Mouse (Mus musculus): Measurements from ENCODE around the gene Vstm2a. TPM values are rescaled to one million over a fixed set of nuclear protein-coding genes. Genes with fewer than 3 reads are reported as not detected.

Gene Vstm2a
- 94.5 and 117 TPM in 2 replicates for polyA plus RNA-seq (2014; fragmentation: Nextera tagmentation; extraction: Ambion mirVana)

DNA sequence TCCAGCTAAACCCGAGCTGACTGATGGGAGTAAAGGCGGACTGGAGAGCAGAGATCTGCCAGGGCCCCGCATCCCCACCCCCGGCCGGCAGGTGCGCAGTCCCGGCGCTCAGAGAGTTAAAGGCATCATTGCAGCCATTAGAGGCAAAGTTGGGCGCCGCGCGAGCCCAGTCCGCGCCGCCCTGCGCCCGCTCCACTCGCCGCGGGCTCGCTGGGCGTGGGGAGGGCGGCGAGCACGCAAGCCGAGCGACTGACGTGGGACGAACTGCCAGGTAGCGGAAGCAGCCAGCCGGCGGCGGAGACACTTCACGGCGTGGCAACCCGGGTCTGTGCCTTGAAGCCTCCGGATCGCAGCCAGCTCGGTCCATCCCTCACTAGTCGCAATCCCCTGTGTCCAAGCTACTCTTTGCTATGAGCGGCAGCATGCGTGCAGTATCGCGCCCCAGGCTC lies at the start of gene Vstm2a:
TSS of gene Vstm2a (plus strand) at position 252 of the 449 bp plus-strand sequence.
- peak within 1 kb of the TSS; percentile 87 for H3K4me2 ChIP-seq (replicated peaks)
- 1% methylated on average over 43 of the region's 44 CpGs for WGBS
- peaks cover 23% of the 10 kb centered on the region for H3K27me3 ChIP-seq (ENCODE audit: control insufficient read depth, insufficient read depth, low read length)
- H3K9me3 ChIP-seq (ENCODE audit: control insufficient read depth, low read length): no peaks in the 10 kb centered on the region
- DNase-seq (ENCODE audit: low spot score) (peak; percentile 69), ATAC-seq (ENCODE audit: low FRiP score) (peak; percentile 84)
- H3K27ac ChIP-seq: peak within 1 kb of the TSS; percentile 77
- peak within 1 kb of the TSS; percentile 64 for H3K9ac ChIP-seq
- H3K36me3 ChIP-seq (replicated peaks; ENCODE audit: control insufficient read depth, insufficient read depth): no peaks in the 10 kb centered on the region
- peaks cover 10% of the 10 kb centered on the region; the same call in 1 of the 2 replicates for H3K4me1 ChIP-seq (replicated peaks; ENCODE audit: control insufficient read depth, insufficient read depth, low read length)
- H3K4me3 ChIP-seq (replicated peaks; ENCODE audit: low read length): peak within 1 kb of the TSS; percentile 51

DNA sequence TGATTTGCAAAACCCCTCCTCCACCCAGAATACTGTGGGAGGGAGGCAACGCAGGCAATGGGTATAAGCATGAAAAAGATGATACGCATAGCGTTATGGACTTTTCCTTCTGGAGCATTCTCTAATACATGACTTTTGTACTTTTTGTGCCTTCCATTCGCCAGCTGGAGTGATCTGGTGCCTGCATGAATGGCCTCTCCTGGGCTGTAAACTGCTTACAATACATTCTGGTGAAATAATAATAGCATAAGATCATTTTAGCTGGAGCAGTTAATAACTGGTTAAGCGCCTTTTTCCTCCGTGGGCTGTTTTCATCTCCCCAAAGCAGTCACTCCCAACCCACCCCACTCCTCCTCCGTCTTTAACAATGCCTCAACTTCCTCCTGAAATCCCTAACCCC lies 513 bp upstream of the Vstm2a start:
- peak; percentile 16; the same call in 1 of the 2 replicates for ATAC-seq (ENCODE audit: low FRiP score)
- Histone ChIP-seq H3K36me3 (replicated peaks; ENCODE audit: control insufficient read depth, insufficient read depth) (no peaks in the 10 kb centered on the region), H3K4me2 (replicated peaks) (peak overlapping the region; percentile 87), H3K27me3 (ENCODE audit: control insufficient read depth, insufficient read depth, low read length) (peaks cover 23% of the 10 kb centered on the region), H3K4me3 (replicated peaks; ENCODE audit: low read length) (peak overlapping the region; percentile 51), H3K9ac (peak overlapping the region; percentile 64), H3K9me3 (ENCODE audit: control insufficient read depth, low read length) (no peaks in the 10 kb centered on the region), H3K27ac (peak overlapping the region; percentile 77), H3K4me1 (replicated peaks; ENCODE audit: control insufficient read depth, insufficient read depth, low read length) (peaks cover 10% of the 10 kb centered on the region; the same call in 1 of the 2 replicates)
- no peak for DNase-seq (ENCODE audit: low spot score)
- WGBS: 19% methylated on average over 7 of the region's 7 CpGs

DNA sequence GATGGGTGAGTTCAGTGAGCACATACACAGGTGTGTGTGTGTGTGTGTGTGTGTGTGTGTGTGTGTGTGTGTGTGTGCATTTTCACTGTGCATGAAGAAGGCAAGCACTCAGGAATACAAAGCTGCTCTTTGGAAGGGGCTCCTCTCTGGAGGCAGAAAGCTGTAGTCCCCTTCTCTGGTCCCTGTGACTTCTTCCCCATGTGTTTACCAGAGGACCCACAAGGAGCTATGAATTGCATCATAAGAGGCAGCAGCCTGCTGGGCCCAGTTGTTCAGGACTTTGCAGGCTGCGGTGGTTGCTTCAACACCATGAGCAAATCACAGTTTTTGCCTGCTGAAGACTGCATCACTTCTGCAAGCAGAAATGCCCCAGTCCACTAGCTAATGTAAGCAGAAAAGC lies 776 bp downstream of the Vstm2a start:
- no peaks in the 10 kb centered on the region for H3K36me3 ChIP-seq (replicated peaks; ENCODE audit: control insufficient read depth, insufficient read depth)
- ATAC-seq (ENCODE audit: low FRiP score): no peak
- H3K4me1 ChIP-seq (replicated peaks; ENCODE audit: control insufficient read depth, insufficient read depth, low read length): peaks cover 10% of the 10 kb centered on the region; the same call in 1 of the 2 replicates
- peak overlapping the region; percentile 77 for H3K27ac ChIP-seq
- H3K9ac ChIP-seq: peak overlapping the region; percentile 64
- DNase-seq (ENCODE audit: low spot score): no peak
- WGBS: 27% methylated on average over 1 of the region's 1 CpGs
- H3K27me3 ChIP-seq (ENCODE audit: control insufficient read depth, insufficient read depth, low read length): peaks cover 23% of the 10 kb centered on the region
- peak overlapping the region; percentile 51 for H3K4me3 ChIP-seq (replicated peaks; ENCODE audit: low read length)
- no peaks in the 10 kb centered on the region for H3K9me3 ChIP-seq (ENCODE audit: control insufficient read depth, low read length)
- peak overlapping the region; percentile 87 for H3K4me2 ChIP-seq (replicated peaks)

DNA sequence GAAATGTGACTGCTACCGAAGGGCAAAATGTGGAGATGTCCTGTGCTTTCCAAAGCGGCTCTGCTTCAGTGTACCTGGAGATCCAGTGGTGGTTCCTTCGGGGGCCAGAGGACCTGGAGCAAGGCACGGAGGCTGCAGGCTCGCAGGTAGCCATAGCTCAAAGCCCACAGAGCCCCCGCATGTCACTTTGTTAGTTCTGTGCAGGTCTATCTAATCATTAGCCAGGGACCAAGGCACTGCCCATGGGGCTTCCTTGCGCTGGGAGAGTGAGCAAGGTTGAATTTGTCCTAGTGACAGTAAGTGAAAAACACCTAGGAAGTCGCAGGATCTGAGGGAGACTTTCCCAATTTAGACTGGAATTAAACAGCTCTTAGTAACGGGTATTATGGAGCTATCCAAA lies 2.4 kb downstream of the Vstm2a start:
- H3K27ac ChIP-seq: peak overlapping the region; percentile 67; the same call in 1 of the 2 replicates
- H3K4me3 ChIP-seq (replicated peaks; ENCODE audit: low read length): peak overlapping the region; percentile 51
- no peaks in the 10 kb centered on the region for H3K36me3 ChIP-seq (replicated peaks; ENCODE audit: control insufficient read depth, insufficient read depth)
- peaks cover 23% of the 10 kb centered on the region for H3K27me3 ChIP-seq (ENCODE audit: control insufficient read depth, insufficient read depth, low read length)
- peak overlapping the region; percentile 87 for H3K4me2 ChIP-seq (replicated peaks)
- DNase-seq (ENCODE audit: low spot score) (no peak), ATAC-seq (ENCODE audit: low FRiP score) (no peak)
- no peaks in the 10 kb centered on the region for H3K9me3 ChIP-seq (ENCODE audit: control insufficient read depth, low read length)
- WGBS: 13% methylated on average over 9 of the region's 9 CpGs
- H3K9ac ChIP-seq: peak overlapping the region; percentile 64
- peaks cover 13% of the 10 kb centered on the region; the same call in 1 of the 2 replicates for H3K4me1 ChIP-seq (replicated peaks; ENCODE audit: control insufficient read depth, insufficient read depth, low read length)

DNA sequence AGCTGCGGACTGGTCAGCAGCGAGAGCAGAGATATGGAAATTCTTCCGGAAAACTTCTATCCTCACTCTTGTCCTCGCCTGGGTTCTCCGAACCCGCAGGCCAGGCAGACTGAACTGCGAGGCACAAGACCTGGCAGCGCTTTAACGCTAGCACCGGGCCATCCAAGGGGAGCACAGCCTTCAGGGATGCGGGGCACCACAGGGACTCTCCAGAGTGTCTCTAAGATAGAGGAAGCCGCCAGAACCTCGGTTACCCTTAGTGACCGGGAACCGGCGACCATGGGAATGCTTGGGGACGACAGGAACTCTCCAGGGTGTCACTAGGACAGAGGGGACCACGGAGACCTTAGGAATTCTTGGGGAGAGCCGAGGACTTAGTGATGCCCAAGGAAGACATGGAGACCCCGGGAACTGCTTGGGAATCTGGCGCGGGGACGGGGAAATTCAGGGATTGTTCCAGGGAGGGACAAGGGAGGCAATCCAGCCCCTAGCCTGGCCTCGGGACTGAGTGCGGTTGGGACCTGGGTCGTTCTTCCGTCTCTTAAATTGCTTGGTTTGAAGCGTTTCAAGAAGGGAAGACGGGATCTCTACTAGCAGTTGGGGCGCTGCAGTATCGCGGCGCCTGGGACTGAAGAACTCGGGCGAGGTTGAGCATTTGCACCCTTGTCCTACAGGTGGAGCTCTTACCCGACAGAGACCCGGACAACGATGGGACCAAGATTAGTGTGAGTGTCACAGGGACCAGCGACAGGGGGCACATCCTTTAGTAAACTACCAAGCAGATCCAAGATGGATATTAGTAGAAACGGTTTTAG lies 3.4 kb downstream of the Vstm2a start:
- Histone ChIP-seq H3K4me2 (replicated peaks) (peak overlapping the region; percentile 87), H3K9me3 (ENCODE audit: control insufficient read depth, low read length) (no peaks in the 10 kb centered on the region), H3K36me3 (replicated peaks; ENCODE audit: control insufficient read depth, insufficient read depth) (no peaks in the 10 kb centered on the region), H3K27ac (peak overlapping the region; percentile 35; the same call in 1 of the 2 replicates), H3K27me3 (ENCODE audit: control insufficient read depth, insufficient read depth, low read length) (peaks cover 23% of the 10 kb centered on the region), H3K9ac (peak overlapping the region; percentile 64), H3K4me1 (replicated peaks; ENCODE audit: control insufficient read depth, insufficient read depth, low read length) (peaks cover 13% of the 10 kb centered on the region; the same call in 1 of the 2 replicates), H3K4me3 (replicated peaks; ENCODE audit: low read length) (peak overlapping the region; percentile 51)
- DNase-seq (ENCODE audit: low spot score) (peak; percentile 81), ATAC-seq (ENCODE audit: low FRiP score) (peak; percentile 80; the same call in 1 of the 2 replicates)
- WGBS: under 1% methylated on average over 40 of the region's 40 CpGs

DNA sequence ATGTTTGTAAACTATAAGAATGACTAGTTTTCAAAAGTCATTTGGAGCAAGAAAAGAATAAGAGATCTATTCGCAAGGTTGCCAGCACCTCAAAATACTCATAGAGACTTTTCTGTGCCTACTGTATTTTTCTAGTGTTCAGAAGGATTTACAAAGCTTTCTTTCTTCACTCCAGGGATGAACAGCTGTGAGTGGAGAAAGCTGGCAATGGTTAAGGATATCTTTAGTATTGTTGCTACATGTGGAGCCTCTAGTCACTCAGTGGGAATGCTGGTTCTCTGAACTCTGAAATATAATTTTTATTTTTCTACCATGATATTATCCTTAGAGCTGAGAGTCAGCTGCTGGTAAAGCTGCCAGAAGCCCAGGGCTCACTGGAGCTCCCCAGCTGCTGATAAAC lies 10.9 kb downstream of the Vstm2a start:
- ATAC-seq (ENCODE audit: low FRiP score): no peak
- 83% methylated on average over 1 of the region's 1 CpGs for WGBS

DNA sequence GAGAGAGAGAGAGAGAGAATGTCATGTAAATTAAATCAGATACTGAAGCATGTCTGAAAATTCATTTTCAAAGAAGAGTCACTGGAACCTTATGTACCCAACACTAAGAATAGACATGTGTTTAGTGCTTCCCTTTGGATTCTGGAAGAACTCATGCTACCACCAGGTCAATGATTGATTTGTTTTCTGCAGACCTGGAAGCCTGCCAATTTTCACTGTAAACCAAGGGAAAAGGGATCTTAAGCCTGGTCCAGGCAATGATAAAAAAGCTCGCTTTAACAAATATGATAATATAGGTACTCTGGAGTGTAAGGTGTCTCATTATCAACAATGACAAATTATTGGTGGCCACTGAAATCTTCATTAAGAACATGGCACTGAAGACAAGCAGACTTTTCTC lies 32.9 kb downstream of the Vstm2a start:
- Histone ChIP-seq H3K9ac (no peak overlapping the region), H3K36me3 (replicated peaks; ENCODE audit: control insufficient read depth, insufficient read depth) (no peaks in the 10 kb centered on the region), H3K4me2 (replicated peaks) (no peak overlapping the region), H3K9me3 (ENCODE audit: control insufficient read depth, low read length) (no peaks in the 10 kb centered on the region), H3K27me3 (ENCODE audit: control insufficient read depth, insufficient read depth, low read length) (no peaks in the 10 kb centered on the region), H3K4me1 (replicated peaks; ENCODE audit: control insufficient read depth, insufficient read depth, low read length) (no peaks in the 10 kb centered on the region), H3K4me3 (replicated peaks; ENCODE audit: low read length) (no peak overlapping the region), H3K27ac (no peak overlapping the region)
- ATAC-seq (ENCODE audit: low FRiP score) (no peak), DNase-seq (ENCODE audit: low spot score) (no peak)
- WGBS: 87% methylated on average over 1 of the region's 1 CpGs

More for the DNA sequence above, 10.9 kb downstream of the Vstm2a start:
- no peak overlapping the region for H3K9ac ChIP-seq
- no peaks in the 10 kb centered on the region for H3K9me3 ChIP-seq (ENCODE audit: control insufficient read depth, low read length)
- no peak overlapping the region for H3K4me2 ChIP-seq (replicated peaks)
- no peak overlapping the region for H3K27ac ChIP-seq
- DNase-seq (ENCODE audit: low spot score): no peak
- no peak overlapping the region for H3K4me3 ChIP-seq (replicated peaks; ENCODE audit: low read length)
- 0 out of 2 replicates have a peak, but pooled peaks cover 3% of the 10 kb centered on the region for H3K4me1 ChIP-seq (replicated peaks; ENCODE audit: control insufficient read depth, insufficient read depth, low read length)
- H3K36me3 ChIP-seq (replicated peaks; ENCODE audit: control insufficient read depth, insufficient read depth): 0 out of 2 replicates have a peak, but pooled peaks cover 3% of the 10 kb centered on the region
- H3K27me3 ChIP-seq (ENCODE audit: control insufficient read depth, insufficient read depth, low read length): no peaks in the 10 kb centered on the region

DNA sequence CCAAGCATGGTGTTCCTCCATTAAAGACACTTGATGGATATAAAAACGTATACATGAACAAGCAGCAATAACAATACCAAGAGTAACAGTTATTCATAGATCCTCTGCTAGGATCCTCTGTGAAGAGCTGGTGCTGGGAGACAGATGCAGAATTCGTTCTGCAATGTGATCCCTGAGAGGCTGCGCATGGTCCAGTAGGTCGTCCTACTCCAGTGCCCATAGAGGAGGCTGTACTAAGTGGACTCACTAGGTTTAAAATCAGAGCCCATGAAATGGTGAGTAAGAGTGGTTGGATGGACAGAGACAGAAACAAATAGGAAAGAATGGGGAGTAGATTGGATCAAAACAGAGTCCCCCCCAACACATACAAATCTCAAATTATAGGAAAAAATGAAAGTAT lies 35.4 kb downstream of the Vstm2a start:
- Histone ChIP-seq H3K4me3 (replicated peaks; ENCODE audit: low read length) (no peak overlapping the region), H3K4me2 (replicated peaks) (no peak overlapping the region), H3K36me3 (replicated peaks; ENCODE audit: control insufficient read depth, insufficient read depth) (no peaks in the 10 kb centered on the region), H3K27me3 (ENCODE audit: control insufficient read depth, insufficient read depth, low read length) (no peaks in the 10 kb centered on the region), H3K27ac (no peak overlapping the region), H3K9me3 (ENCODE audit: control insufficient read depth, low read length) (no peaks in the 10 kb centered on the region), H3K4me1 (replicated peaks; ENCODE audit: control insufficient read depth, insufficient read depth, low read length) (no peaks in the 10 kb centered on the region), H3K9ac (no peak overlapping the region)
- WGBS: 79% methylated on average over 4 of the region's 4 CpGs
- no peak for DNase-seq (ENCODE audit: low spot score)
- no peak for ATAC-seq (ENCODE audit: low FRiP score)

DNA sequence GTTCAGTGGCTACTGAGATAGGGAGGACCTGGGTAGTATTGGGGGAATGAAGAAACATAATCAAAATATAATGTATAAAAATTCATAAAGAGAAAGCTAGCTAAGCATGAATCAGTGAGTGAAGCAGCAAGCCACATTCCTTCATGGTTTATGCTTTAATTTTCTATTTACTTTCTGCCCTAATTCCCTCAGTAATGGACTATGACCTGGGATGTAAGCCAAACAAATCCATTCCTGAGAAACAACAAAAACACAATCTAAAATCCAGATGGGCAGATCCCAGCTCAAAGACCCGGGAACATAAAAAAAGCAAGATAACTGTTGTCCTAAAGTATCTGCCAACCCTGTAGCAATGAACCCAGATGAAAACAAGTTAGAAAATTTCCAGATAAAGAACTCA lies 39.0 kb downstream of the Vstm2a start:
- Histone ChIP-seq H3K27ac (no peak overlapping the region), H3K9me3 (ENCODE audit: control insufficient read depth, low read length) (no peaks in the 10 kb centered on the region), H3K4me3 (replicated peaks; ENCODE audit: low read length) (no peak overlapping the region), H3K9ac (no peak overlapping the region), H3K4me2 (replicated peaks) (no peak overlapping the region), H3K4me1 (replicated peaks; ENCODE audit: control insufficient read depth, insufficient read depth, low read length) (no peaks in the 10 kb centered on the region; the same call in 1 of the 2 replicates), H3K36me3 (replicated peaks; ENCODE audit: control insufficient read depth, insufficient read depth) (no peaks in the 10 kb centered on the region), H3K27me3 (ENCODE audit: control insufficient read depth, insufficient read depth, low read length) (no peaks in the 10 kb centered on the region)
- DNase-seq (ENCODE audit: low spot score) (no peak), ATAC-seq (ENCODE audit: low FRiP score) (no peak)
- 65% methylated on average over 1 of the region's 1 CpGs for WGBS
